Mouse (Mus musculus): ENCODE data around the gene Ifit1bl1. TPM values are rescaled to one million over a fixed set of nuclear protein-coding genes. Genes with fewer than 3 reads are reported as not detected.
"Not testable (repeated sequence)": the region's sequence is repeated elsewhere in the genome, so short reads cannot be mapped to it uniquely, and the experiment has no call there.

The Ifit1bl1 gene
- total RNA-seq, 2 experiments from 2014 or later, result not detected

DNA sequence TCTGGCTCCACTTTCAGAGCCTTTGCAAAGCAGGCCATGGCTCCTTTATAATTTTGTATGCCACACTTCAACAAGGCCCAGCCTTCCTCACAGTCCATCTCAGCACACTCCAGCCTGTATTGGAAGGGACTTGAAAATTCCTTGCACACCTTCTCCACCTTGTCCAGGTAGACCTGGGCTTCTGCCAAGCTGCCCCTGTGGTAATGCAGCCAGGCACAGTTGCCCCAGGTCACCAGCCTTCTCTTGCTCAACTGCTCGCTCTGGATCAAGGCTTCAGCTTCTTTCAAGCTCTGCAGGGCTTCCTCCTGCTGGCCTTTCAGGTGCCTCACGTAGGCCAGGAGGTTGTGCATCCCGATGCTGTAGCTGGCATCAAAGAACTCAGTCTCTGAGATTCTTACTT, 7.2 kb downstream of the Ifit1bl1 start:
- intact Hi-C loops (cut with DNase I); DNase-seq: not testable (repeated sequence)

DNA sequence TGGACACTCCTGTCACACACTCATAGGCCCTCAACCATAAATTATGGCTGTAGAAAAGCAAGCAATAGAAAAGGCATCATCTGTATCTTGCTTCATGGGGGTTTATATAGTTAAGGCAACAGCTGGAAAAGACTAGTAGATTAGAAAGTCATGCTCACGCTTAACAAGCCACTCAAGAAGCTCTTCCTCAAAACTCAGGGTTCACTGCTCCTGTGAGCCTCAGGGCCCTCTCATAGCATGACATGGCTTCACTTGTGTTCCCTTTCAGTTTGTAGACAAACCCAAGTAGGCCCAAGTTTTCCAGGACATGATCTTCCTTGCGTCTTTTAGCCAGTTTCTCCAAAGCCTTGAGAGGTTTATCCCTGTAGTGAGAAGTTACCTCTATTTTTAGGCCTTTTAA, 8.3 kb downstream of the Ifit1bl1 start:
- intact Hi-C loops (cut with DNase I), result no loop called here
- no peak for DNase-seq

DNA sequence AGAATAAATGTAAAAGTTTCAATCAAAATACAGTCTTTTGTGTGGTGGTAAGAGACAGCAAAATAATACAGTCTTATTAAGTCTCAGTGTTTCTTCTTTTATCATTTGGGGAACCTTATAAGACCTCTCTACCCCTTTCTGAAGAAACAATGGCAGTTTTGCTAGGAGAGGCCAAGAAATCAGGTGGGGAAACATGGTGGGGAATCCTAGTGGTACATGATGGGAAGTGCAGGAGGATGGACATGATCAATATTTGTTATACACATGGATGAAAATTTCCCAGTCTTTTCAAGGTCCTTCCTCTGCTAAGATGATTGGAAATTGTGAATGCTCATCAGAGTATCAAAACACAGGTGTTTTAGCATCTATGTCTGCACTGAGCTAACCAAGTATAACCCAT, 12.8 kb downstream of the Ifit1bl1 start:
- intact Hi-C loops (cut with DNase I), result no loop called here
- no peak for DNase-seq

DNA sequence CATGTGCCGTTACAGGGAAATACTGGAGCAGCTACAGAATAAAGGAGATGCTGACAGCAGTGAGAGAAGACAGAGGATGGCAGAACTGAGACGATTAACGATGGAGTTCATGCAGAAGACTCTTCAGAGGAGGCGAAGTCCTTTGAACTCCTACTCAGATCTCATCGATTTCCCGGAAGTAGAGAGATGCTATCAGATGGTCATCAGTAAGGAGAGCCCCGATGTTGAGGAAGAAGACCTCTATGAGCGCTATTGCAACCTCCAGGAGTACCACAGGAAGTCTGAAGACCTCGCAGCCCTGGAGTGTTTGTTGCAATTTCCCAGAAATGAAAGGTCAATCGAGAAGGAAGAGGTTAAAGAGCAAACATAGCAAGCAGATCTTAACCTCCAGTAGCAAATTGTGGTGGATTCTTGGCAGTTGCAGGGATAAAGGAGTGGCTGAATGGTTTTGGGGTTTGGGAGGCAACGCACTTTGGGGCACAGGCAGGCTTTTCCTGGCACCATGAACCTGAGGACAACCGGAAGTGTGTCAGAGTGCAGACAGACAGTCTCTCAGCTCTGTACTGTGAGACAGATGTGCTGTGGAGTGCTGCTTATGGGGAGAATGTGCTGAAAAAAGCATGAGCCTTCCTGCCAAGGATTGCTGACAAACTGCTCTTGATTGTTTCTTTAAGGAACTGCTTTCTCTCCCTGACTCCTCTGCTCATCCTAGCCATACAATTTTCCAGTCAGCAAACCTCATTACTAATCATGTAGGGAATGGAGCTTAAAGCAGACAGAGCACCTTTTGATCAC, 13.7 kb downstream of the Ifit1bl1 start:
- DNase-seq; intact Hi-C loops (cut with DNase I): not testable (repeated sequence)

DNA sequence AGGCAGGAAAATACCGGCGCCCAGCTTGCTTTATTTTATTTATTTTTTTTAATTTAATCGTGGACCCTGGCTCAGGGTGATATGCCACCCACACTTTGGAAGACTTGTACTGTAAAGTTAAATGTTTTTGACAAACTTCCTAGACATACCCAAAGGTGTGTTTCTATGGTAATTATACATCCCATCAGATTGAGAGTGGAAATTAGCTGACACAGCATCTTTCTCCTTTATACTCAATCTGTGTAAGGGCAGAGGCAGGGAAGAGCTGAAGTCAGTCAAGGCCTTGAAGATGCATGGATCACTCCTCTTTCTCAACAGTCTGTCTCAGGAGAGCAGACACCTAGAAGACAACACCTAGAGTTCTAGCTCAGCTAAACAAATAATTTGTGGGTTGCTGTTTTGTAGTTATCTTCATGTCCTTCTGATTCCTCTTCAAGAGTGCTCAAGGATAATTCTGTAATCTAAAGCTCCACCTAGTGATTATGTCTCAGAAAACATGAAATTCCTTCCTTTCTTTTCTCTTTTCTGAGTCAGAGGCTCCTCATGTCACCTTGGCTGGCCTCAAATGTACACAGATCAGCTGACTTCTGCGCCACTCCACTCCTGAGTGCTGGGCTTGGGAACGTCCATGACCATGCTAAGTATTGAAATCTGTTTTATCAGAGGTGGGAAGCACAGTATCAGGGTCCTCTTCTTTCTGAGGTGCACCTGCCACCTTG, 15.9 kb downstream of the Ifit1bl1 start:
- intact Hi-C loops (cut with DNase I); DNase-seq: not testable (repeated sequence)

DNA sequence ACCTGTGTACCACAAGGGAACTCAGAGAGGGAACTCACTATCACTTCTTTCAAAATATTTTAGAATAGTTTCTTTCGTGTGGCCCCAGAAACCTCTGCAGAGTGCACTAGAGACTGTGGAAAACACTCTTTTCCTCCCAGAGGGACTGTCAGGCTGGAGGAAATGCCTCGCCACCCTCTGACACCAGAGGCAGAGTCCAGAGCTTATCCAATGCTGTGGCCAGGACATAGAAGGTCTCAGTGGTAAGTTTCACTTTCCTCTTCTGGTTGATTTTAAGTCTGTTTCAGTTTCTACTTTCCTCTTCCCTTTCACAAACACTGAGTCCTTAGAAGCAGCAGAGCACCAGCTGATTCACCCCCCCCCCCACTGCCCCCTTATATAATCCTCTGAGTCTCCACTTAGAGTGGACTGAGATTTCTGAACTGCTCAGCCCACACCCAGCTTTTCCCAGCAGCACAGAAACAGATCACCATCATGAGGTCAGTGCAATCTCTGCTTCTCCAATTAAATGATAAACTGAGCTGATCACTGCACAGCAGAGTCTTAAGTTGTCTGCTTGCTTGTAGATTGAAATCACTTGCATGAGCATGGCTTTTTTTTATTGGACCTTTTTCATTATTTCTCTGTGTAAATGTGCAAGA, 18.5 kb downstream of the Ifit1bl1 start, which contains the start of gene Ifit3:
Gene Ifit3, plus strand, starts transcription at position 406 of the 641 bp plus-strand sequence.
- DNase-seq; intact Hi-C loops (cut with DNase I): not testable (repeated sequence)

- intact Hi-C loops (cut with DNase I); DNase-seq: not testable (repeated sequence)
Observed at GRCm38 (mm10) chr19:34582696-34583095, 19.1 kb downstream of the Ifit1bl1 start.

- DNase-seq, result no peak
- intact Hi-C loops (cut with DNase I), result no loop called here
Observed at GRCm38 (mm10) chr19:34577121-34577520, 24.6 kb downstream of the Ifit1bl1 start.

- intact Hi-C loops (cut with DNase I), result no loop called here
- no peak for DNase-seq
Observed at GRCm38 (mm10) chr19:34573650-34574049, 28.1 kb downstream of the Ifit1bl1 start.

DNA sequence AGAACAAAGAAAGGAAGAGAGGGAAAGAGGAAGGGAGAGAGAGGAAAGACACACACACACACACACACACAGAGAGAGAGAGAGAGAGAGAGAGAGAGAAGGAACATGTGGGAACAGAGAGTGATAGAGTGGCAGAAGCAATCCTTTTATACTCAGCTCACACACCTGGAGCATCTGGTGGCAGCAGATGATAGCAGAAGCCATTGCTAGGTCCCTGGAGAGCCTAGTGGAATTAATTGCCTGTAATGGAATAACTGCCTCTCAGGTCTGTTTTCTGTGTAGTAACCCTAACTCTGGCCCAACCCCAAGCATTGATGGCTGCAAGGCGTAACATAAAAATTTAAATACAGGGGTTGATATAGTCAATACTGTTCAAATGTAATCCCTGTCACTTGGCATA, 30.7 kb downstream of the Ifit1bl1 start:
- intact Hi-C loops (cut with DNase I), result no loop called here
- DNase-seq, result no peak

GRCm38 (mm10) chr19:34569896-34570476, 31.8 kb downstream of the Ifit1bl1 start:
- no peak for DNase-seq
- intact Hi-C loops (cut with DNase I), result no loop called here

GRCm38 (mm10) chr19:34568988-34569895, 32.5 kb downstream of the Ifit1bl1 start:
- intact Hi-C loops (cut with DNase I), result no loop called here
- no peak for DNase-seq

DNA sequence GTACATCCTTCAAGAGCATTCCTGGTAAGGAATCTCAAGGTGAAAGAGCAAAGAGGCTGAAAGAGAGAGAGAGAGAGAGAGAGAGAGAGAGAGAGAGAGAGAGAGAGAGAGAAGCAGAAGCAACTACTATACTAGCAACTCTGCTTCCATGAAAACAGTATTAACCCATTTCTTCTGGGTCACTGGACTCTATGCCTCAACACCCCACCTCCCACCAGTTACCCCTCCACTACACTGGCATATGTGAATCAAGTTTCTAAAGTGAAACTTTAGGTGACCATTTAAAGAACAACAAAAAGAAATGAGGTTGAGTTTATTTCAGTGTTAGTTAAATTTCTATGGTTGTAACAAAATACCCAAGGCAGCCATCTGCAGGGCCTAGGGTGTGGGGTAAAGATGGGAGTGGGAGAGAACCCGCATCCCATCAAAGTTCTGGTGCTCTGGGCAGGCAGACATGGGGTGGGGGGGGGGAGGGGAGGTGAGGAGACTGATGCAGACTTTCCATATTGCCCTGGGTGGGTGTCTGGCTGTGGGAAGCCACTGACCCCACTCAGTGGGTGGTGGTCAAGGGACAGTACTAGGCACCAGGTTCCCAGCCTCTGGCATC, 35.5 kb downstream of the Ifit1bl1 start:
- intact Hi-C loops (cut with DNase I), result no loop called here
- no peak for DNase-seq

GRCm38 (mm10) chr19:34562556-34562955, 39.2 kb downstream of the Ifit1bl1 start:
- no peak for DNase-seq
- intact Hi-C loops (cut with DNase I), result no loop called here

DNA sequence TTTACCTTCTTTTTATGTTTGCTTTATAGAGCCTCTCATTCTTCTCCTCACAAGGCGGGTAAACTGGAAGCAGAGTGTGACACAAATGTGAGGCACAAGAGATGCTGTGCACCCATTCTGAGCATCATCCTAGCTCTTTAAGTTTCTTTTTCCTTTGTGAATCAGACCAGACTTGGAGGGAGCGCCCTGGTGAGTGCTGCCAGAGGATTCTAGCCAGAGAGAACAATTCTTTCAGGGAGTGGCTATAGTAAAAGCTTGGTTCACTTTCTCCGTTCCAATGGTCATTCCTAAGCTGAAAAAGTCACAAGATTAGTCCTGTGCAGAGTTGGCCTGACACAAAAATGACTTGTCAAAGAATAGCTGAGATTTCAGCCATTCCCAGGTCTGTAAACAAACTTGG, 45.1 kb downstream of the Ifit1bl1 start:
- intact Hi-C loops (cut with DNase I), result no loop called here
- peak; percentile 24 to 41 for DNase-seq

- DNase-seq, result no peak
- intact Hi-C loops (cut with DNase I), result no loop called here
Observed at GRCm38 (mm10) chr19:34554061-34554460, 47.7 kb downstream of the Ifit1bl1 start.

GRCm38 (mm10) chr19:34553522-34553921, 48.2 kb downstream of the Ifit1bl1 start:
- intact Hi-C loops (cut with DNase I), result no loop called here
- no peak for DNase-seq

- DNase-seq, result no peak
- intact Hi-C loops (cut with DNase I), result no loop called here
Observed at GRCm38 (mm10) chr19:34553021-34553420, 48.7 kb downstream of the Ifit1bl1 start.

GRCm38 (mm10) chr19:34551981-34552380, 49.8 kb downstream of the Ifit1bl1 start:
- DNase-seq, result no peak
- intact Hi-C loops (cut with DNase I), result no loop called here
